Mouse (Mus musculus) monocyte, adult 5-6 weeks (primary cell): Measurements from ENCODE around the gene Ipo4. TPM values are rescaled to one million over a fixed set of nuclear protein-coding genes. Genes with fewer than 3 reads are reported as not detected.
A peak's percentile ranks its signal among the peaks of the same experiment; 100 is the strongest.

ENCODE experiments used
- ATAC-seq: fragments of 153-309, 156-312 bp; replicated peaks from 2 replicates; pipeline ENCODE4 v1.8.0; 2017; ENCODE audit warnings: mild to moderate bottlenecking; ENCODE audit not compliant: low TSS enrichment, insufficient number of reproducible peaks, severe bottlenecking, poor library complexity, low FRiP score
- total RNA-seq: library from RNA; stranded (forward); fragments of 200-1000, 200-491, 200-594 nt; gene quantifications from 3 replicates; pipeline ENCODE4 v1.2.3, GENCODE M21; 2017

Ipo4 gene
- total RNA-seq, 1 experiment from 2014 or later: 3.7 TPM

DNA sequence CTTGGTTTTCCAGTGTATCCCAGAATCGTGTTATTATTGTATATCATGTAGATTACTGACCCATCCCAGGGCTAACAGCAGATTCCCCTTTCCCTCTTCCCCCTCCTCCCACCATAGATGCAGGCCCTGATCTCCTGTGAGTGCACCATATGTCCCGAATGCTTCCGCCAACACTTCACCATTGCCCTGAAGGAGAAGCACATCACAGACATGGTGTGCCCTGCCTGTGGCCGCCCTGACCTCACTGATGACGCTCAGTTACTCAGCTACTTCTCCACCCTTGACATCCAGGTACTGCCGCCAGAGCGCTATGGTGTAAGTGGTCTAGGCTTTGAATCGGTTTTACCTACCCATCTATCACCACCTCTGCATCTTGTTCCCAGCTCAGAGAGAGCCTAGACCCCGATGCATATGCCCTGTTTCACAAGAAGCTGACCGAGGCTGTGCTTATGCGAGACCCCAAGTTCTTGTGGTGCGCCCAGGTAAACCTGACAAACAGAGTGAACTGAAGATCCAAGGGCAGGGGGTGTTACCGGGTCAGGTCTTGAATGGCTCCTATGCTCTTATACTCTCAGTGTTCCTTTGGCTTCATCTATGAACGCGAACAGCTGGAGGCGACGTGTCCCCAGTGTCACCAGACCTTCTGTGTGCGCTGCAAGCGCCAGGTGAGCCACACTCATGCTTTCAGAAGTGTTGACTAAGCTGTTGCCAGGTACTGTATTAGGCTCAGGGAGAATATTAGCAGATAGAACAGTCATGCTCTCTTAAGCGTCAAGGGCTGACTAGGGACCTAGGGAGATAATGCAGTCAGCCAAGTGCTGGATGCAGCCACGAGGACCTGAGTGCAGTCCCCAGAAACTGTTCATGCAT lies 37.0 kb downstream of the Ipo4 start:
- ATAC-seq: no peak

GRCm38 (mm10) chr14:55596036-55596690 lies 39.6 kb downstream of the Ipo4 start:
- ATAC-seq: no peak

GRCm38 (mm10) chr14:55592226-55592625 lies 43.5 kb downstream of the Ipo4 start:
- ATAC-seq: no peak

- ATAC-seq: peak; percentile 88
These were observed 44.3 kb downstream of the Ipo4 start, which contains the start of gene Rnf31 for GRCm38 (mm10) chr14:55591331-55591891. TSS of gene Rnf31 (plus strand) at chr14:55591708.

- ATAC-seq: peak; percentile 92
These were observed 44.9 kb downstream of the Ipo4 start, which contains the start of gene Psme2 for GRCm38 (mm10) chr14:55590748-55591330. TSS of gene Psme2 (minus strand) at chr14:55591113.

GRCm38 (mm10) chr14:55589771-55590448 lies 45.8 kb downstream of the Ipo4 start:
- ATAC-seq: no peak

- no peak for ATAC-seq
These were observed 46.5 kb downstream of the Ipo4 start for GRCm38 (mm10) chr14:55589271-55589670.

DNA sequence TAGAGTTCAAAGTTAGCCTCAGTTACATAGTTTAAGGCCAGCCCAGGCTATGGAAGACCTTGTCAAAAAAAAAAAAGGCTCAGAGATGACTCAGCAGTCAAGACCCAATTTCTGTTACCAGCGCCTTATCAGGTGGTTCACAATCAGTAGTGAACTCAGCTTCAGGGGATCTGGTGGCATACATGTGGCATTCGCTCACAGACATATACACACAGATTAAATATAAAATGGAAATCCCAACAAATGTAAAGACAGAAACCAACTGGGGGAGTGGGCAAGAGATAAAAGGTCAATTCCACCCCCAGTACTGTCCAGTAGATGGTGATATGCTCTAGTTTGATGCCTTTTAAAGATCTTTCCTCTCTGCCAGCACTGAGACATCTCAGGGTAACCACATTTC lies 49.6 kb downstream of the Ipo4 start:
- ATAC-seq: no peak

GRCm38 (mm10) chr14:55585566-55585960 lies 50.2 kb downstream of the Ipo4 start:
- no peak for ATAC-seq

DNA sequence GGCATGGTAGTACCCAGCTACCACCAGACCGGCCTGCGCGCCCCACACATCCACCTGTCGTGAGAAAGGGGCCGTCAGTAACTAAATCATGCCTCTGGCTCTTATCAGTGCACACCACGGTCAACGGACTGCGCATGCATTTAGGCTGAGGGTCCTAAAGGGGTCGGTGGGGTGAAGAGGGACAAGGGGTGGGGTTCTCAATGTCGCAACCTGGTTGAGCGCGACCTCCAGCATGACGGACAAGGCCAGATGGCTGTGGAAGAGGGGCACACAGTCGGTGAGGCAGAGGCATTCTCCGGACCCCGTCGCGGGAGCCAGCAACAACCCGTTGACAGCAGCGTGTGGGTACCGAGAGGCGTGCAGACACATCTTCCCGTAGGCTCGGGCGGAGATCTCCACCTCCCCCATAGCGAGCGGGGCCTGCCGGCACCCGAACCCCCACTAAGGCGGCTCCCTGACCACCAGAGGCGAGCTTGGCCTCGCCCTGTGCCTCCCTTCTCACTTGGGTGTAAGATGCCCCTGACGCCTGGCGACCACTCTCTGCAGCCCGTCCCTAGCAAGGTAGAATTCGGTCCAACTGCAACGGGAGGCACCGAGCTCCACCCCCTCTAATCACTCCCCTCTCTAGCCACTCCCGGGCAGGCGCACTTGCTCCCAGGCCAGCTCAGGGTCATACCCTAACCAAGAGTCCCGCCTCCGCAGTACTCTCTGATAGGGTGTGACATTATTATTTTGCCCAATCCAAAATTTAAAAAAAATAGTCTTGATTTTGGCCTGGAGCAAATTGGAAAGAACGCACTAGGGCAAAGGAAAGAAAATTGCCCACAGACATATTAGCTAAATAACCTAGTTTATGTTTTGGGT lies 50.8 kb downstream of the Ipo4 start, which contains the start of gene Emc9:
Gene Emc9 (minus strand): TSS at position 601 of the 864 bp plus-strand sequence.
- ATAC-seq: peak; percentile 66

DNA sequence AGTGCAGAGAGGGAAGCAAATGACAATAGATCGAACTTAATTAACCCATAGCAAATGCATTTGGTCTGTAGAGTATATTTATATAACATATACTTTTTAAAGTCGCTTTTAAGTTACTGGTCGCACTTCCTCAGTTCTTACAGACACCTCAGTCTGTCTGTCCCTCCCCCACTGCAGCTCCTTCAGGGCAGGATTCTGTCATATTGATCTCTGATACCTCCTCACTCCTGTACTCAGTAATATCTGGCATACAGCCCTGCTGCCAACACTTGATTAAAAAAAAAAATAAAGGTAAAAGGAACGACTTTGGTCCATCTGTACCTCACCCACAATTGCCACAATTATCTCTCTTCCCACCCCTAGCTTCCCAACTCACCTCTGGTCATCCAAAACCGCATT lies 51.5 kb downstream of the Ipo4 start:
- ATAC-seq: no peak

GRCm38 (mm10) chr14:55581981-55582681 lies 53.6 kb downstream of the Ipo4 start:
- ATAC-seq: no peak

DNA sequence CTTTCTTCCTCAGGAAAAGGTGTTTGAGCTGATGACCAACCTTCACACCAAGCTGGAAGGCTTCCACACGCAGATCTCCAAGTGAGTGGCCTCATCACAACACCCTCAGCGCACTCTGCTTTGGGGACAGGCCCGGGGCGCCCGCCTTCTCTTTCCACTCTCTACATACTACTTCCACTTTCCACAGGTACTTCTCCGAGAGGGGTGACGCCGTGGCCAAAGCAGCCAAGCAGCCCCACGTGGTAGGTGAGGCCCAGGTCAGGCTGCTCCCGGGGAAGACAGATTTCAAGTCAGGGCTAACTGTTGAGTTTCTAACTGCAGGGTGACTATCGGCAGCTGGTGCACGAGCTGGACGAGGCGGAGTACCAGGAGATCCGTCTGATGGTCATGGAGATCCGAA lies 55.0 kb downstream of the Ipo4 start:
- no peak for ATAC-seq

DNA sequence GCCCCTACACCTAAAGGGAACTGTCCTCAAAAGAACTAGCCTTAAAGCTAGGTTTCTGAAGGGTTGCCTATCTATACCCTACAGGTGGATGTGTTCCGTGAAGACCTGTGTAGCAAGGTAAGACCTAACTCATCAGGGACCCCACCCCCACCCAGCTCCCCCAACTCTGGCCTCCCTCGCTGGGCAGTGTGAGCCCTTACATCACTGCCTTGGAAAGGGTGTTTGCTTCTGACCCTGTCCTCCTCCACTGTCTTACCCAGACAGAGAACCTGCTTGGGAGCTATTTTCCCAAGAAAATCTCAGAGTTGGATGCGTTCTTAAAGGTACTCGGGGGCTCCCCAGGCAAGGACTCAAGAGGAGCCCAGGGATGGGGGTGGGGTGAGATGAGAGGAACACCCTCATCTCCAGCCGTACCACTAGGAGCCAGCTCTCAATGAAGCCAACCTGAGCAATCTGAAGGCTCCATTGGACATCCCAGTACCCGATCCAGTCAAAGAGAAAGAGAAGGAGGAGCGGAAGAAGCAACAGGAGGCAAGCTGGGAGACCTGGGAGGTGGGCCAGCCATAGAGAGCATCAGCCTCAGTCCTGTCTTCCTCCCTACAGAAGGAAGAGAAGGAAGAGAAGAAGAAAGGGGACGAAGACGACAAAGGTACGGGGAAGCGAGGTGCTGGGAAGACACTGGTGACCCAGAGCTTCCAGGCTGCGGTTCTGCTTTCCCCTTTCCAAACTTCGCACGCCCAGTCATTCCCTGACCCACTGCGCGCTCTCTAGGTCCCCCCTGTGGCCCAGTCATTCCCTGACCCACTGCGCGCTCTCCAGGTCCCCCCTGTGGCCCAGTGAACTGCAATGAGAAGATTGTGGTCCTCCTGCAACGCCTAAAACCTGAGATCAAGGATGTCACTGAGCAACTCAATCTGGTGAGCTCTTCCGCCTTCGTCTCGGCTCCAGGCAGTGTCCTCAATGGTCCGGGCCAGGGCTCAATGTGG lies 56.0 kb downstream of the Ipo4 start:
- no peak for ATAC-seq

DNA sequence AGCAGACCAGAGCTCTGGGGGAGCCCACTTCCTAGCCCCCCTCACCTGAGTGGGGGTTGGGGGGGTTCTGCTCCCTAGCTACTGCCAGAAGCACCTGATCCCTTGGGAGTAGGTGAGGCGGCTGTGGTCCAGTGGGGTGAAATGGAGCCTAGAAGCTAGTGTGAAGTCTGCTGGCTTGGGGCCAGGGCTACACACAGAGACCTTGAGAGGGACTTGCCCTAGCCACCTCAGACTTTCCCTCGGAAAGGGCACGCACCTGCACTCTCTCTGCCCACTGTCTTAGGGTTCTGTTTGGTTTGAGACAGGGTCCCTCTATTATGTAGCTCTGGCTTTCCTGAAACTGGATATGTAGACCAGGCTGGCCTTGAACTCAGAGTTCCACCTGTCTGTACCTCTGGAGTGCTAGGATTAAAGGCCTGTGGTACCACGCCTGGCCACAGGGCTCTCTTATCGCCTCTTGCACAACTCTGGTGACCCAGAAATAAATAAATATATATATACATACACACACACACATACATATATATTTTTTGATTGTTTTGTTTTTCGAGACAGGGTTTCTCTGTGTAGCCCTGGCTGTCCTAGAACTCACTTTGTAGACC lies 57.0 kb downstream of the Ipo4 start:
- no peak for ATAC-seq
